Mouse (Mus musculus) CD4-positive naive resting alpha-beta T cell, adult 57 days (primary cell): ENCODE results near the gene Gfy. TPM values are rescaled to one million over a fixed set of nuclear protein-coding genes. Genes with fewer than 3 reads are reported as not detected.

Experiments used
- total RNA-seq: library from RNA; stranded (reverse); gene quantifications from one replicate; pipeline ENCODE4 v1.2.4, GENCODE M21; 2023

Gfy gene
- total RNA-seq = not detected

GRCm38 (mm10) chr7:45179469-45179868 lies at the start of gene Gfy:
Gene Gfy, minus strand, starts transcription at chr7:45179569.

DNA sequence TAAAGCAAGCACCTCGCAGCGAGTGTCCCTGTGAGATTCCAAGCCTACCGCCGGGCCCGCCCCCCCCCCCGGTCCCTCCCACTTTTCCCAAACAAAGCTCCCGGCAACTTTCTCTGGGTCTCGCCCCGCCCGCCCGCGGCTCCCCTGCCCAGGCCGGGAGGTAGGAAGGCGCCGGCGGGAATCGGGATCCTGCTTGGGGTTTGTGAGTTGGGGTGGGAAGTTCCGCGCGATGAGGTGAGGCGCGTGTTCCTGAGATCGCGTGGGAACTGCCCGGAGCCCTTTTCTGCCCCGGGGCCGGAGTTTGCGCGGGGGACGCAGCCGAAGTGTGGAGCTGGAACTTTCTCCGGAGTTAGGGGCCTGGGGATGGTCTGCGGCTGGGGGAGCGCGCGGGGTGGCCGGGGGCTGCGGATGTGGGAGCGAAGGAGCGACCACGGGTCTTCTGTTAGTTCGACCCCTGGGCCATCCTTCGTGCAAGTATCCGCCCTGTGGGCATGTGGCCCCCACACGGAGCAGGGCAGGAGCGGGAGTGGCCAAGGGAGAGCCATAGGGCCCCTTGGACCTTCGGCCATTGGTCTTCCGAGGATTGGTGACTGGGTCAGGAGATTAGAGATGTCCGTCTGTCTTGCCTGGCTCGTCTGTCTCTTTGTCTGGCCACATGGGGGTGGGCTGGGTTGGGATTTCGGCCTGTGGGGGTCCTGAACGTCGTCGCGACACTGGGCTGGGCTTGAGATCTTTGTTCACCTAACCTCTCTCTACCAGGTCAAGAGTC lies 36.5 kb upstream of the Gfy start, which contains the start of gene Tead2:
Tead2 (plus strand) TSS at position 81 of the 769 bp plus-strand sequence.

GRCm38 (mm10) chr7:45211851-45212251 lies 32.5 kb upstream of the Gfy start, which contains the start of gene Dkkl1:
Gene Dkkl1, minus strand, starts transcription at chr7:45212147.

DNA sequence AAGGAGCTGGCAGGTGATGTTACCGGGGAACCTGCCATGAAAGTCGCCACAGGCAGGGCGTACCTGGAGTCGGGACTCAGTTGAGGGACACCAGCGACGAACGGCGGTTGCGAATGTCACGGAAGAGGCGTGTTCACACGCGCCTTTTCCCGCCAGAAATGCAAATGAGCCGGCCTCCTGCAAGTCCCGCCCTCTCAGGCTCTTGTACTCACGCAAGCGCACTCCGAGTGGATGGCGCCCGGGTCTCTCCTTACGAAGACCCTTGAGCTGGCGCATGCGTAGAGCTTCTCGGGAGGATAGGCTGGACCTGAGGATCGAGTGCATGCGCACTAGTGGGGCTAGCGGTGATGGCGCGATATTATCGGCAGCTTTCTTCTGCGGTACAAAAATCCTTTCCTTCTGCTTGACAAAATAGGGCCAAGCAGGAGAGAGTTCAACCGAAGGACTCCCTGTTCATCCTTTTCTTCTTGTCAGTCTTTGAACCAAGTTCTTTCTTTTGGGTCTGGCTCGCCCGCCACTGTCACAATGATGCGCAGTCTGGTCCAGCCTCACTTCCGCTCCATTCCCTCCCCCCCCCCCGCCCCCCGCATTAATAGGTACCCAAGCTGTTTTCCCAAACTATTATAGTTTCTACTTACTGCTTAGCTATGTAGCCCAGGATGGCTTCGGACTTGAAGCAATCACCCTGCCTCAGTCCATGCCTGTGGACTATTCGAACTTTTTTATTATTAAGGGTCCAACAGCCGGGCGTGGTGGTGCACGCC lies 25.2 kb upstream of the Gfy start, which contains the start of gene Ccdc155:
Ccdc155 (minus strand) TSS at position 513 of the 764 bp plus-strand sequence.

DNA sequence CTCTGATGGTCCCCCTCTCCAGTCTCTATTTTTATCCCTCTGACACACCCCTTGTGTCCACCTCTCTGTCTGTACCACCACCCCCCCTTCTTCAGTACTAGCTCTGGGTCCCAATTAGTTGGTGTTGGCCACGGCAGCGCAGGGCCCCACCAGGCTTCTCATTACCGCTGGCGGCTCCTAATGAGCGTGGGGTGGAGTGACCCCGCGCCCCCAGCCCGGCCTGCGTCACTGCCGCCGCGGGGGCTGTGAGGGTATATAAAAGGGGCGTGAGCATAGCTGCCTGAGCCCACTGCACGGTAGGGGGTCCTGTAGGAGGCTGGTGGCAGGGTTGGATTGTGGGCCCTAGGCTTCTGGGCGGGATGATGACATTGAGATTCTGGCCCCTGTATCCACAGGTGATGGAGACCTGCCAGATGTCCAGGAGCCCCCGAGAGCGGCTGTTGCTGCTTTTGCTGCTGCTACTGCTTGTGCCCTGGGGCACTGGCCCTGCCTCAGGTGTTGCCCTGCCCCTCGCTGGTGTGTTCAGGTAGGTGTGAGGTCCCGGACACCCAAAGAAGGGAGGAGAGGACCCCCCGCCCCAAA lies 1.6 kb upstream of the Gfy start, which contains the start of gene Pth2:
Pth2 (plus strand) TSS at position 100 of the 582 bp plus-strand sequence.

GRCm38 (mm10) chr7:45163735-45164490 lies 15.5 kb downstream of the Gfy start, which contains the start of gene Slc17a7:
Gene Slc17a7, plus strand, starts transcription at chr7:45163949.

DNA sequence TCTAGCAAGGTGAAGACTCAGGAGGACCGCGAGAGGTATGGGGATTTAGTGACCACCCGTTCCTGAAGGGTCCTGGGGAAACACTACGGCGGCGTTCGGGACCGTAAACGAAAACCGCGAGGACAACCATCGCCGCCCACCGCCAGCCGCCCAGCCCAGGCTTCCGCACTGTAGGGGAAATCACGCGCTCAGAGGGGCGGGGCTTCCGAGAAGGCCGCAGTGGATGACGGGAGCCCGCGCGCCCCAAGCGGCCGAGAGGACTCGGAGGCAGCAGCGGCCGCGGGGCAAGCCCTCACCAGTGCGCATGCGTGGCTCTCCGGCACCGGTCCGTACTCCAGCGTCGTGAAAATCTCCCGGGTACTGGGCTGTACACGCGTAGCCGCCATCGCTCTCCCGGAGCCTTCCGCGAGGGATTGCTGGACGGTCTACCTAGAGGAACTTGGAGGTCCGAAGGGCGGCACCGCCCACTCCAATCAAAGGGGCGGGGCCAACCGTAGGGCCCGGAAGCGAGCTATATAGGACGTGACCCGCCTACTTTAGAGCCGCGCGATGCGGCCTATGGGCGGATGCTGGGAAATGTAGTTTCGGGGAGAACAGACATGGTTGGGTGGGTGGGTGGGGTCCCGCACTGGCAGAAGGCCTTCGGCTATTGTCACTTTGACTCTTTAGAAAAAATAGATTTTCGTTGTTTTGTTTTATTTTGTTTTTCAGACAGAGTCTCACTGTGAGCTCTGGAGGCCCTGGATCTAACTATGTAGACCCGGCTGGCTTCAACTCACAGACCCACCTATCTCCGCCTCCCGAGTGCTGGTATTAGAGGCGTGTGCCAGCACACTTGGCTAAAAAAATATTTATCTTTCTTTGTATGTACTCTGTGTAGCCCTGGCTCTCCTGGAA lies 25.0 kb downstream of the Gfy start, which contains the start of the genes Pih1d1 and Aldh16a1:
Pih1d1 (plus strand) TSS at position 208 of the 897 bp plus-strand sequence.
Aldh16a1 (minus strand) TSS at position 489 of the 897 bp plus-strand sequence.

DNA sequence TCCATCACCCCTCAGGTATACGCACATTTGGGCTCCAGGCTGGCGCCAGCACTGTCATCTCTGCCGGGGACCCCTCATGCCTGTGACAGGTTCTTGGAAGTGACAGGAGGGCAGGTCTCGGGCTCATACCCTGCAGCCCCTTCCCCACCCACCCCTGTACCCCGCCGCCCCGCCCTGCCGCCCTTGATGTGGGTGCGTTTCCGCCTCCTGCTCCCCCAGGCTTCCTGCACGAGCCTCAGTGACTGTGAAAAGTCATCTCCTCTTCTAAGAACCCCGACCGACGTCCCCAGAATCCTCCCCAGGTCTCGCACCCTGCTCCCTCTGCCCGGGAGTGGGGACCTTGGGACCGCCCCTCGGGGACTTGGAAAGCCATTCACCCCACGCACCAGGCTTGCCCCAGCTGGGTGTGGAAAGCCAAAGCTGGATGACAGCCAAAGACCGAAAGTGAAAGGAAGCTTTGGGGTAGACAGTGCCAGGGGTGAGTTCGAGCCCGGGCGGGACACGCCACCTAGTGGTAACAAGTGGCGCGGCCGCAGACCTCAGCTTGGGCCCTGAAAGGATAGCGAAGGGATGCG lies 43.3 kb downstream of the Gfy start, which contains the start of the genes Gm45713 and Flt3l:
Gm45713 (minus strand) TSS at position 239 of the 575 bp plus-strand sequence.
Flt3l (minus strand) TSS at position 440 of the 575 bp plus-strand sequence.

DNA sequence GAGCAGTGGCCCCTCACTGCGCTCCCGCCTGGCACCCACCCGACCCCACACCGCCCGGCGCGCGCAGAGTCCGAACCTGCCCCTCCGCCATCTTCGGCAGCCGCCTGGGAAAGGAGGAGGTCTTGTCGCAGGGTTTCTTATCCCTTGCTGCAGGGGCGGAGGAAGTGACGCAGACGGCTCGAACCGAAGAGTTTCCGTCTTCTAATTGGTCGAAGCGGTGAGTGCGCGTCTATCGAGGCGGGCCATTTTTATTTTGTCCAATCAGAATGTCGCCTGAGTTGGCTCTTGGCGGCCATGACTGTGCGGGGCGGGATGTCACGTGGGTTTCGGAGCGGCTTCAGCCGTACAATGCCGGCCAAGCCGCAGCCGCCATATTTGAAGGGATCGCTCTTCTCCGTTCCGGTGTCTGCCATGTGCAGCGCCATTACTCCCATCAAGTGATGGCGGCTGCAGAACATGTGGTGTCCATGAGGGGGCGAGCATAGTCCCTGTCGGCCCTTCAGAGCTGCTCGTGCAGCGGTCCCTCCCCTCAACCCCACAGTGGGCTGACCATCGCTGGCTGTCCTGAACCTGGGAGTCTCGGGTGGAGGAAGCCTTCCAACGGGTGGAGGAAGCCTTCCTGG lies 50.6 kb downstream of the Gfy start, which contains the start of gene Rpl13a:
Rpl13a (minus strand) TSS at position 138 of the 623 bp plus-strand sequence.

Other genes with a start within 250 kb of the Gfy start
- gene Tsks, start 236.4 kb downstream of the Gfy start, total RNA-seq = 0.33 TPM
- 0.18 TPM for gene Cpt1c, start 204.7 kb downstream of the Gfy start, total RNA-seq
- gene Prmt1, start 193.0 kb downstream of the Gfy start, total RNA-seq = 153 TPM
- gene Irf3, start 181.9 kb downstream of the Gfy start, total RNA-seq = 157 TPM
- 19.6 TPM for gene Bcl2l12, start 180.9 kb downstream of the Gfy start, total RNA-seq
- 83.6 TPM for gene Scaf1, start 163.2 kb downstream of the Gfy start, total RNA-seq
- 10.3 TPM for gene Rras, start 161.6 kb downstream of the Gfy start, total RNA-seq
- 75.1 TPM for gene Prr12, start 126.7 kb downstream of the Gfy start, total RNA-seq
- 61.3 TPM for gene Nosip, start 117.1 kb downstream of the Gfy start, total RNA-seq
- gene Prrg2, start 116.9 kb downstream of the Gfy start, total RNA-seq = 0.95 TPM
- 6.1 TPM for gene Rcn3, start 87.3 kb downstream of the Gfy start, total RNA-seq
- gene Fcgrt, start 75.7 kb downstream of the Gfy start, total RNA-seq = 22.7 TPM
- 3,211 TPM for gene Rps11, start 55.1 kb downstream of the Gfy start, total RNA-seq
- gene Rpl13a, start 50.8 kb downstream of the Gfy start, total RNA-seq = 5,433 TPM
- not detected for gene Gm45713, start 43.3 kb downstream of the Gfy start, total RNA-seq
- 299 TPM for gene Flt3l, start 43.1 kb downstream of the Gfy start, total RNA-seq
- gene Pih1d1, start 25.3 kb downstream of the Gfy start, total RNA-seq = 38.5 TPM
- 61.5 TPM for gene Aldh16a1, start 25.0 kb downstream of the Gfy start, total RNA-seq
- not detected for gene Slc17a7, start 15.6 kb downstream of the Gfy start, total RNA-seq
- gene Pth2, start 1.4 kb upstream of the Gfy start, total RNA-seq = not detected
- gene Ccdc155, start 25.3 kb upstream of the Gfy start, total RNA-seq = not detected
- not detected for gene Dkkl1, start 32.6 kb upstream of the Gfy start, total RNA-seq
- not detected for gene Tead2, start 36.2 kb upstream of the Gfy start, total RNA-seq
- 346 TPM for gene Cd37, start 59.5 kb upstream of the Gfy start, total RNA-seq
- gene Slc6a16, start 61.5 kb upstream of the Gfy start, total RNA-seq = not detected
- not detected for gene Slc6a21, start 97.9 kb upstream of the Gfy start, total RNA-seq
- 10.0 TPM for gene Trpm4, start 154.2 kb upstream of the Gfy start, total RNA-seq
- not detected for gene Hrc, start 155.7 kb upstream of the Gfy start, total RNA-seq
- 0.47 TPM for gene Ppfia3, start 187.4 kb upstream of the Gfy start, total RNA-seq
- gene Lin7b, start 191.0 kb upstream of the Gfy start, total RNA-seq = 2.6 TPM
- gene Snrnp70, start 216.2 kb upstream of the Gfy start, total RNA-seq = 701 TPM
- gene Kcna7, start 226.1 kb upstream of the Gfy start, total RNA-seq = not detected
- not detected for gene Ntf5, start 234.1 kb upstream of the Gfy start, total RNA-seq
- gene Lhb, start 241.3 kb upstream of the Gfy start, total RNA-seq = not detected